Mouse (Mus musculus) neural tube, embryonic 13.5 days (tissue): ENCODE data around the gene Wbp1l. TPM values are rescaled to one million over a fixed set of nuclear protein-coding genes. Genes with fewer than 3 reads are reported as not detected.
"Not testable (repeated sequence)": the region's sequence is repeated elsewhere in the genome, so short reads cannot be mapped to it uniquely, and the experiment has no call there.

Experiments used
- ATAC-seq: fragments of 200-750 bp; cut with Nextera tagmentation; 2 replicates; pipeline ENCODE4 v1.8.0; 2017; ENCODE audit warnings: low read depth, mild to moderate bottlenecking, moderate TSS enrichment, moderate library complexity
- H3K27ac ChIP-seq: fragments of 300-500 bp; sonication (generic); replicated peaks from 2 replicates; pipeline ENCODE4 v1.5.1; 2015; ENCODE audit warnings: moderate library complexity, mild to moderate bottlenecking, inconsistent platforms
- H3K27me3 ChIP-seq: fragments of 300-500 bp; sonication (generic); 2 replicates; pipeline ENCODE4 v1.6.1; 2015; ENCODE audit warnings: mild to moderate bottlenecking, inconsistent platforms
- H3K36me3 ChIP-seq: fragments of 300-500 bp; sonication (generic); 2 replicates; pipeline ENCODE4 v1.6.1; 2015; ENCODE audit warnings: mild to moderate bottlenecking, inconsistent platforms
- H3K4me1 ChIP-seq: fragments of 300-500 bp; sonication (generic); replicated peaks from 2 replicates; pipeline ENCODE4 v1.6.1; 2015; ENCODE audit warnings: inconsistent platforms
- H3K4me2 ChIP-seq: fragments of 300-500 bp; sonication (generic); 2 replicates; pipeline ENCODE4 v1.6.1; 2015; ENCODE audit warnings: inconsistent platforms, mild to moderate bottlenecking, moderate library complexity
- H3K4me3 ChIP-seq: fragments of 300-500 bp; sonication (generic); 2 replicates; pipeline ENCODE4 v1.5.1; 2015; ENCODE audit warnings: mild to moderate bottlenecking, inconsistent platforms
- H3K9ac ChIP-seq: fragments of 300-500 bp; sonication (generic); 2 replicates; pipeline ENCODE4 v1.6.1; 2015; ENCODE audit warnings: moderate library complexity, mild to moderate bottlenecking, inconsistent platforms
- H3K9me3 ChIP-seq: fragments of 300-500 bp; sonication (generic); 2 replicates; pipeline ENCODE4 v1.6.1; 2016; ENCODE audit warnings: inconsistent platforms
- WGBS: fragments of 180-500 bp; shearing (Covaris S2); methylation state at CpG from one replicate; pipeline ENCODE4 v1.1.7; 2015; 5-methylcytosine and 5-hydroxymethylcytosine counted together
- polyA plus RNA-seq: library from polyadenylated mRNA; unstranded; fragments of >200 nt; fragmentation: Nextera tagmentation; extraction: Ambion mirVana; gene quantifications from 2 replicates; pipeline ENCODE4 v1.2.1, GENCODE M21; 2015

The Wbp1l gene
- 38.0 and 43.2 TPM in 2 replicates for polyA plus RNA-seq

GRCm38 (mm10) chr19:46598720-46599252 lies at the start of gene Wbp1l:
TSS of gene Wbp1l (plus strand) at chr19:46599084.
- Histone ChIP-seq H3K4me2 (peak within 1 kb of the TSS; percentile 98), H3K36me3 (peaks cover 32% of the 10 kb centered on the region), H3K9me3 (no peaks in the 10 kb centered on the region), H3K27me3 (no peaks in the 10 kb centered on the region), H3K27ac (peak within 1 kb of the TSS; percentile 74), H3K4me1 (peaks cover 26% of the 10 kb centered on the region), H3K9ac (peak within 1 kb of the TSS; percentile 80), H3K4me3 (peak within 1 kb of the TSS; percentile 90)
- ATAC-seq: peak; percentile 99
- under 1% methylated on average over 22 of the region's 22 CpGs for WGBS

GRCm38 (mm10) chr19:46550385-46550784 lies 48.5 kb upstream of the Wbp1l start:
- Histone ChIP-seq H3K9me3 (no peaks in the 10 kb centered on the region), H3K9ac (no peak overlapping the region), H3K4me2 (no peak overlapping the region), H3K27me3 (no peaks in the 10 kb centered on the region), H3K4me1 (peaks cover 30% of the 10 kb centered on the region), H3K36me3 (peaks cover 59% of the 10 kb centered on the region), H3K27ac (no peak overlapping the region), H3K4me3 (no peak overlapping the region)
- WGBS: 89% methylated on average over 4 of the region's 4 CpGs
- ATAC-seq: no peak

GRCm38 (mm10) chr19:46552496-46552895 lies 46.4 kb upstream of the Wbp1l start:
- no peak overlapping the region for H3K27ac ChIP-seq

GRCm38 (mm10) chr19:46553541-46553955 lies 45.3 kb upstream of the Wbp1l start:
- ATAC-seq: peak; percentile 84
- Histone ChIP-seq H3K9ac (no peak overlapping the region), H3K36me3 (peaks cover 61% of the 10 kb centered on the region), H3K9me3 (no peaks in the 10 kb centered on the region), H3K4me3 (no peak overlapping the region), H3K4me1 (peaks cover 16% of the 10 kb centered on the region), H3K4me2 (no peak overlapping the region), H3K27ac (peak overlapping the region; percentile 25), H3K27me3 (no peaks in the 10 kb centered on the region)
- 52% methylated on average over 11 of the region's 11 CpGs for WGBS

More at GRCm38 (mm10) chr19:46552496-46552895, 46.4 kb upstream of the Wbp1l start:
- Histone ChIP-seq H3K36me3 (peaks cover 64% of the 10 kb centered on the region), H3K4me2 (no peak overlapping the region), H3K9ac (no peak overlapping the region), H3K4me3 (no peak overlapping the region), H3K4me1 (peaks cover 26% of the 10 kb centered on the region), H3K27me3 (no peaks in the 10 kb centered on the region), H3K9me3 (no peaks in the 10 kb centered on the region)
- no peak for ATAC-seq
- 91% methylated on average over 4 of the region's 4 CpGs for WGBS

GRCm38 (mm10) chr19:46558009-46558408 lies 40.9 kb upstream of the Wbp1l start:
- Histone ChIP-seq H3K9me3 (no peaks in the 10 kb centered on the region), H3K36me3 (peaks cover 40% of the 10 kb centered on the region), H3K4me1 (peaks cover 19% of the 10 kb centered on the region), H3K4me3 (no peak overlapping the region), H3K9ac (no peak overlapping the region), H3K4me2 (no peak overlapping the region), H3K27me3 (no peaks in the 10 kb centered on the region), H3K27ac (no peak overlapping the region)
- ATAC-seq: no peak
- 84% methylated on average over 8 of the region's 8 CpGs for WGBS

GRCm38 (mm10) chr19:46558631-46559030 lies 40.3 kb upstream of the Wbp1l start:
- no peak overlapping the region for H3K4me2 ChIP-seq
- no peak for ATAC-seq
- peaks cover 12% of the 10 kb centered on the region for H3K4me1 ChIP-seq
- 74% methylated on average over 12 of the region's 12 CpGs for WGBS
- H3K4me3 ChIP-seq: no peak overlapping the region
- H3K9me3 ChIP-seq: no peaks in the 10 kb centered on the region
- H3K27ac ChIP-seq: no peak overlapping the region
- no peaks in the 10 kb centered on the region for H3K27me3 ChIP-seq
- no peak overlapping the region for H3K9ac ChIP-seq
- peaks cover 40% of the 10 kb centered on the region for H3K36me3 ChIP-seq

GRCm38 (mm10) chr19:46562132-46562531 lies 36.8 kb upstream of the Wbp1l start:
- H3K4me2 ChIP-seq: no peak overlapping the region
- 50% methylated on average over 1 of the region's 1 CpGs for WGBS
- no peaks in the 10 kb centered on the region for H3K27me3 ChIP-seq
- peaks cover 20% of the 10 kb centered on the region for H3K36me3 ChIP-seq
- H3K27ac ChIP-seq: no peak overlapping the region
- no peak for ATAC-seq
- H3K4me3 ChIP-seq: no peak overlapping the region
- H3K9me3 ChIP-seq: no peaks in the 10 kb centered on the region
- H3K9ac ChIP-seq: no peak overlapping the region
- peaks cover 10% of the 10 kb centered on the region for H3K4me1 ChIP-seq

- no peak for ATAC-seq
- Histone ChIP-seq H3K9ac (no peak overlapping the region), H3K9me3 (no peaks in the 10 kb centered on the region), H3K4me1 (peaks cover 10% of the 10 kb centered on the region), H3K27ac (no peak overlapping the region), H3K36me3 (peaks cover 18% of the 10 kb centered on the region), H3K27me3 (no peaks in the 10 kb centered on the region), H3K4me2 (no peak overlapping the region), H3K4me3 (no peak overlapping the region)
- 84% methylated on average over 14 of the region's 14 CpGs for WGBS
These were observed 36.0 kb upstream of the Wbp1l start for GRCm38 (mm10) chr19:46562581-46563515.

GRCm38 (mm10) chr19:46563603-46564002 lies 35.3 kb upstream of the Wbp1l start:
- H3K4me2 ChIP-seq: no peak overlapping the region
- peaks cover 9% of the 10 kb centered on the region for H3K4me1 ChIP-seq
- 87% methylated on average over 4 of the region's 4 CpGs for WGBS
- peaks cover 15% of the 10 kb centered on the region for H3K36me3 ChIP-seq
- no peak overlapping the region for H3K4me3 ChIP-seq
- no peaks in the 10 kb centered on the region for H3K9me3 ChIP-seq
- no peak overlapping the region for H3K9ac ChIP-seq
- no peak for ATAC-seq
- H3K27me3 ChIP-seq: no peaks in the 10 kb centered on the region
- no peak overlapping the region for H3K27ac ChIP-seq

GRCm38 (mm10) chr19:46564043-46564462 lies 34.8 kb upstream of the Wbp1l start:
- Histone ChIP-seq H3K36me3 (peaks cover 15% of the 10 kb centered on the region), H3K4me2 (no peak overlapping the region), H3K9me3 (no peaks in the 10 kb centered on the region), H3K4me3 (no peak overlapping the region), H3K9ac (no peak overlapping the region), H3K4me1 (peaks cover 5% of the 10 kb centered on the region), H3K27me3 (no peaks in the 10 kb centered on the region), H3K27ac (no peak overlapping the region)
- 73% methylated on average over 14 of the region's 14 CpGs for WGBS
- ATAC-seq: no peak

- not testable (repeated sequence) for H3K36me3 ChIP-seq, H3K9ac ChIP-seq, H3K27ac ChIP-seq, ATAC-seq, H3K9me3 ChIP-seq, H3K27me3 ChIP-seq
- WGBS: 82% methylated on average over 3 of the region's 3 CpGs
- Histone ChIP-seq H3K4me2 (peak overlapping the region; percentile 91), H3K4me3 (peak overlapping the region; percentile 85), H3K4me1 (peaks cover 30% of the 10 kb centered on the region)
These were observed 27.5 kb upstream of the Wbp1l start for GRCm38 (mm10) chr19:46571211-46571877.

- Histone ChIP-seq H3K4me2 (peak overlapping the region; percentile 91), H3K9me3 (no peaks in the 10 kb centered on the region), H3K36me3 (peaks cover 6% of the 10 kb centered on the region; the same call in 1 of the 2 replicates), H3K4me3 (peak overlapping the region; percentile 85), H3K27ac (no peak overlapping the region), H3K27me3 (no peaks in the 10 kb centered on the region), H3K9ac (peak overlapping the region; percentile 93), H3K4me1 (peaks cover 30% of the 10 kb centered on the region)
- ATAC-seq: no peak
- WGBS: 24% methylated on average over 10 of the region's 10 CpGs
These were observed 27.0 kb upstream of the Wbp1l start for GRCm38 (mm10) chr19:46571878-46572244.
